Mouse (Mus musculus) limb, embryonic 14.5 days (tissue): Measurements from ENCODE around the gene Anks1. TPM values are rescaled to one million over a fixed set of nuclear protein-coding genes. Genes with fewer than 3 reads are reported as not detected.

Source experiments
- ATAC-seq: fragments of 200-750 bp; cut with Nextera tagmentation; 2 replicates; pipeline ENCODE4 v1.8.0; 2017; ENCODE audit warnings: low read depth, moderate number of reproducible peaks, moderate TSS enrichment; ENCODE audit not compliant: low FRiP score
- DNase-seq: peaks from one replicate; pipeline ENCODE4 v3.0.0-alpha.2; 2015; ENCODE audit warnings: low spot score
- H3K27ac ChIP-seq: fragments of 300-500 bp; sonication (generic); replicated peaks from 2 replicates; pipeline ENCODE4 v1.5.1; 2014; ENCODE audit warnings: low read depth, mild to moderate bottlenecking, low read length, moderate library complexity, mixed read lengths
- H3K27me3 ChIP-seq: fragments of 300-500 bp; sonication (generic); 2 replicates; pipeline ENCODE4 v1.6.1; 2014; ENCODE audit warnings: low read length, mixed read lengths; ENCODE audit not compliant: control insufficient read depth, insufficient read depth
- H3K36me3 ChIP-seq: fragments of 300-500 bp; sonication (generic); 2 replicates; pipeline ENCODE4 v1.6.1; 2014; ENCODE audit warnings: mild to moderate bottlenecking, low read length, moderate library complexity, mixed read lengths; ENCODE audit not compliant: control insufficient read depth, insufficient read depth
- H3K4me1 ChIP-seq: fragments of 300-500 bp; sonication (generic); 2 replicates; pipeline ENCODE4 v1.6.1; 2014; ENCODE audit warnings: antibody characterized with exemption, low read length, mixed read lengths; ENCODE audit not compliant: control insufficient read depth, insufficient read depth
- H3K4me2 ChIP-seq: fragments of 300-500 bp; sonication (generic); replicated peaks from 2 replicates; pipeline ENCODE4 v1.6.1; 2014; ENCODE audit warnings: low read depth, mild to moderate bottlenecking, low read length, moderate library complexity; ENCODE audit not compliant: severe bottlenecking
- H3K4me3 ChIP-seq: fragments of 300-500 bp; sonication (generic); replicated peaks from 2 replicates; pipeline ENCODE4 v1.5.1; 2014; ENCODE audit warnings: low read length
- H3K9ac ChIP-seq: fragments of 300-500 bp; sonication (generic); 2 replicates; pipeline ENCODE4 v1.6.1; 2014; ENCODE audit warnings: mild to moderate bottlenecking, low read depth, low read length, moderate library complexity; ENCODE audit not compliant: severe bottlenecking
- H3K9me3 ChIP-seq: fragments of 300-500 bp; sonication (generic); 2 replicates; pipeline ENCODE4 v1.6.1; 2016; ENCODE audit warnings: low read length; ENCODE audit not compliant: control insufficient read depth
- POLR2A ChIP-seq: fragments of 200-500 bp; IDR thresholded peaks from 2 replicates; pipeline ENCODE4 v1.8.0; 2012; ENCODE audit warnings: inconsistent platforms, mild to moderate bottlenecking, moderate library complexity, borderline replicate concordance; ENCODE audit not compliant: insufficient read depth, insufficient read length; ENCODE audit errors: extremely low read depth
- WGBS: fragments of 180-500 bp; shearing (Covaris S2); extraction: QIAGEN DNeasy Blood & Tissue Kit; methylation state at CpG from one replicate; pipeline ENCODE4 v1.1.7; 2014; 5-methylcytosine and 5-hydroxymethylcytosine counted together
- polyA plus RNA-seq, 2 experiments: library from polyadenylated mRNA; depleted of rRNA in 1 of 2; stranded (reverse) in 1 of 2; unstranded in 1 of 2; fragments of >200 nt; fragmentation: Nextera tagmentation in 1 of 2; extraction: Ambion mirVana in 1 of 2; gene quantifications; 2 replicates each; pipeline versions ENCODE4 v1.2.1 to v1.2.3; 2012 to 2014

Anks1 gene
- polyA plus RNA-seq, 2 experiments, result 14.6 to 40.6 TPM

DNA sequence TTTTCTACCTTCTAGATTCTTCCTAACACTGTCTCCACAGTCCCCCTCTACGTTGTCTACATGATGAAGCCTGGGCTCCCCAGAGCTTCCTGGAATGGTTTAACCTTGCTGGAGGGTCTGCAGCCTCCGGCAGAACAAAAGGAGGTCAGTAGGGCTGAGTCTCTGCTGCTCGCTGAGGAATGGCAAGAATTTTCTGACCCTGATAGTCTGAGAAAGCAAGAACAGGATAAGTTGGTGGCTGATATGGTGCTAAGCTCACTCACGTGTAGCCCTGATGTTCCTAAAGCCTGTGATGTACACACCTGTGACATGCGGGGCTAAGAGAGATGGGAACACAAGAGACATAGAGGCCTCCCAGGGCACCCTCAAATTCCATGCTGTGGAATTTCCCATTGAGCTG lies 178.3 kb downstream of the Anks1 start:
- H3K9ac ChIP-seq, result no peak overlapping the region
- no peaks in the 10 kb centered on the region for H3K36me3 ChIP-seq
- H3K4me3 ChIP-seq, result no peak overlapping the region
- H3K27me3 ChIP-seq, result no peaks in the 10 kb centered on the region
- no peaks in the 10 kb centered on the region for H3K9me3 ChIP-seq
- no peak for ATAC-seq
- H3K4me2 ChIP-seq, result no peak overlapping the region
- H3K4me1 ChIP-seq, result peaks cover 9% of the 10 kb centered on the region; the same call in 1 of the 2 replicates
- H3K27ac ChIP-seq, result no peak overlapping the region
- WGBS, result 26% methylated on average over 5 of the region's 5 CpGs
- TF ChIP-seq POLR2A, result no peak
- no peak for DNase-seq

DNA sequence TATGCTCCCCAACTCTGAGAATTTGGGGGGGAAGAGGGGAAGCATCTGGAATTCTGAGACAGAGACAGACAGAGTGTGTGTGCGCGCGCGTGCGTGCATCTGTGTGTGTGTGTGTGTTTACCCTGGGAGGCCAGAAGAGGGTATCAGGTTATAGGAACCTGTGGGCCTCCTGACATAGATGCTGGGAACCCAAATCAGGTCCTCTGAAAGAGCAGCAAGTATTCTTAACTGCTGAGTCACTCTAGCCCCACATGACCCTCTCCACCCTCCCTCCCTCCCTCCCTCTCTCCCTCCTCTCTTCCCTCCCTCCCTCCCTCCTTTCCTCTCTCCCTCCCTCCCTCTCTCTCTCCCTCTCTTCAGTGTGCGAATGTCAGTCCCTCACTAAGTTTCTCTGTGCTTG lies 179.6 kb downstream of the Anks1 start:
- H3K27ac ChIP-seq, result no peak overlapping the region
- 98% methylated on average over 6 of the region's 6 CpGs for WGBS
- no peak overlapping the region for H3K9ac ChIP-seq
- H3K4me3 ChIP-seq, result no peak overlapping the region
- peaks cover 9% of the 10 kb centered on the region; the same call in 1 of the 2 replicates for H3K4me1 ChIP-seq
- TF ChIP-seq POLR2A, result no peak
- no peak for DNase-seq
- H3K36me3 ChIP-seq, result no peaks in the 10 kb centered on the region
- no peak overlapping the region for H3K4me2 ChIP-seq
- no peaks in the 10 kb centered on the region for H3K9me3 ChIP-seq
- ATAC-seq, result no peak
- H3K27me3 ChIP-seq, result no peaks in the 10 kb centered on the region

DNA sequence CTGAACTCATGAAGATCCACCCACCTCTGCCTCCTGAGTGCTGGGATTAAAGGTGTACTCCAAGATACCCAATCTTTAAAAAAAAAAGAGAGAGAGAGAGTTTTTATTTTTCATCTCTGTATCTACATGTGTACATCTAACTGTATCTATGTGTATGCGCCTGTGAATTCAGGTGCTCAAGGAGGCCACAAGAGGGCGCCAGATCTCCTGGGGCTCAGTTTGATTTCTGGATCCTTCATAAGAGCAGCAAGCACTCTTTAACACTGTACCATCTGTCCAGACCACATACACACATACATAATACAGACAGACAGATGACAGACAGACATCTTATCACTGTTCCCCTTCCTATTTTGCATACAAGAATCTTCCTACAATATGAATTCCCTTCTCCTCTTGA lies 183.2 kb downstream of the Anks1 start:
- Histone ChIP-seq H3K36me3 (no peaks in the 10 kb centered on the region), H3K27me3 (no peaks in the 10 kb centered on the region), H3K27ac (no peak overlapping the region), H3K4me2 (no peak overlapping the region), H3K9me3 (no peaks in the 10 kb centered on the region), H3K4me3 (no peak overlapping the region), H3K9ac (no peak overlapping the region), H3K4me1 (peaks cover 8% of the 10 kb centered on the region)
- TF ChIP-seq POLR2A, result no peak
- no peak for ATAC-seq
- no peak for DNase-seq
- 90% methylated on average over 2 of the region's 2 CpGs for WGBS

GRCm38 (mm10) chr17:28093837-28094236 lies 184.7 kb downstream of the Anks1 start:
- H3K36me3 ChIP-seq, result no peaks in the 10 kb centered on the region
- 80% methylated on average over 3 of the region's 3 CpGs for WGBS
- DNase-seq (no peak), ATAC-seq (no peak)
- no peak overlapping the region for H3K9ac ChIP-seq
- peaks cover 9% of the 10 kb centered on the region for H3K4me1 ChIP-seq
- H3K4me2 ChIP-seq, result no peak overlapping the region
- TF ChIP-seq POLR2A, result no peak
- H3K4me3 ChIP-seq, result no peak overlapping the region
- H3K27ac ChIP-seq, result no peak overlapping the region
- H3K9me3 ChIP-seq, result no peaks in the 10 kb centered on the region
- no peaks in the 10 kb centered on the region for H3K27me3 ChIP-seq

GRCm38 (mm10) chr17:28096418-28096817 lies 187.3 kb downstream of the Anks1 start:
- Histone ChIP-seq H3K4me1 (peaks cover 15% of the 10 kb centered on the region), H3K9me3 (no peaks in the 10 kb centered on the region), H3K4me2 (no peak overlapping the region), H3K27me3 (no peaks in the 10 kb centered on the region), H3K9ac (no peak overlapping the region), H3K36me3 (no peaks in the 10 kb centered on the region), H3K4me3 (no peak overlapping the region), H3K27ac (no peak overlapping the region)
- no peak for TF ChIP-seq POLR2A
- no peak for DNase-seq
- 63% methylated on average over 10 of the region's 10 CpGs for WGBS
- no peak for ATAC-seq

DNA sequence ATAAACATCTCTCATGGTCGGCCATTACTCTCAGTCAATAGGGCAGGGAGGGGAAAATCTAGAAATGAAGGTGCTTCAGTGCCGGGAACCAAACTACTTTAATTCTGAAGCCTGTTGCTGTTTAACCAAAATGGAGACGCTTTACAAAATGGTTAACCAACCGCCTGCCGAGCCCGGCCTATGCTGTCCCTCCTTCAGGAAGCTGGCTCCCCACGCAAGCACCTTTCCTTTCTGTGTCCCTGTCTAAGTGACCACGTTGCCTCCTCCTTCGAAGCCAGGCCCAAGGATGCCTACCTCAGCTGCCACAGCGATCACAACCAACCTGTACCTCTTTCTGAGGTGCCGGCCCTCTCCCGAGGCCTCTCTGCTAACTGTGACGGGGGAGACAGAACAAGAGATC lies 188.2 kb downstream of the Anks1 start:
- Histone ChIP-seq H3K4me3 (no peak overlapping the region), H3K4me2 (no peak overlapping the region), H3K9me3 (no peaks in the 10 kb centered on the region), H3K27ac (no peak overlapping the region), H3K36me3 (no peaks in the 10 kb centered on the region), H3K4me1 (peaks cover 23% of the 10 kb centered on the region), H3K9ac (no peak overlapping the region), H3K27me3 (no peaks in the 10 kb centered on the region)
- 83% methylated on average over 13 of the region's 13 CpGs for WGBS
- no peak for DNase-seq
- no peak for TF ChIP-seq POLR2A
- ATAC-seq, result no peak
